Mouse (Mus musculus): Measurements from ENCODE around the gene Wdr62.
"Not testable (repeated sequence)": the region's sequence is repeated elsewhere in the genome, so short reads cannot be mapped to it uniquely, and the experiment has no call there.

Gene Wdr62

GRCm38 (mm10) chr7:30206364-30206763, 73.9 kb downstream of the Wdr62 start:
- in situ Hi-C loops (cut with MboI, MseI): not testable (repeated sequence)

- in situ Hi-C loops (cut with MboI, MseI): no loop called here
Measured at GRCm38 (mm10) chr7:30205383-30205782, 74.8 kb downstream of the Wdr62 start.

- in situ Hi-C loops (cut with MboI, MseI): no loop called here
Measured at GRCm38 (mm10) chr7:30204380-30204779, 75.8 kb downstream of the Wdr62 start.

GRCm38 (mm10) chr7:30202895-30203690, 77.1 kb downstream of the Wdr62 start:
- in situ Hi-C loops (cut with MboI, MseI): no loop called here

- in situ Hi-C loops (cut with MboI, MseI): not testable (repeated sequence)
Measured at GRCm38 (mm10) chr7:30200661-30201060, 79.6 kb downstream of the Wdr62 start.

GRCm38 (mm10) chr7:30200200-30200599, 80.0 kb downstream of the Wdr62 start:
- in situ Hi-C loops (cut with MboI, MseI): no loop called here

GRCm38 (mm10) chr7:30199498-30200139, 80.6 kb downstream of the Wdr62 start:
- in situ Hi-C loops (cut with MboI, MseI): no loop called here

GRCm38 (mm10) chr7:30198481-30198971, 81.7 kb downstream of the Wdr62 start, which contains the start of gene Capns1:
Capns1 (minus strand) TSS chr7:30198811.
- in situ Hi-C loops (cut with MboI, MseI): no loop called here

- in situ Hi-C loops (cut with MboI, MseI): no loop called here
Measured at GRCm38 (mm10) chr7:30197592-30198129, 82.6 kb downstream of the Wdr62 start.

GRCm38 (mm10) chr7:30196171-30196570, 84.0 kb downstream of the Wdr62 start:
- in situ Hi-C loops (cut with MboI, MseI): no loop called here

- in situ Hi-C loops (cut with MboI, MseI): no loop called here
Measured at GRCm38 (mm10) chr7:30195461-30195860, 84.8 kb downstream of the Wdr62 start.

- in situ Hi-C loops (cut with MboI, MseI): no loop called here
Measured at GRCm38 (mm10) chr7:30194884-30195283, 85.3 kb downstream of the Wdr62 start.

GRCm38 (mm10) chr7:30194101-30194831, 86.0 kb downstream of the Wdr62 start:
- in situ Hi-C loops (cut with MboI, MseI): no loop called here

- in situ Hi-C loops (cut with MboI, MseI): no loop called here
Measured at GRCm38 (mm10) chr7:30193581-30194100, 86.6 kb downstream of the Wdr62 start.

- in situ Hi-C loops (cut with MboI, MseI): no loop called here
Measured at GRCm38 (mm10) chr7:30193013-30193412, 87.2 kb downstream of the Wdr62 start.

- in situ Hi-C loops (cut with MboI, MseI): no loop called here
Measured at GRCm38 (mm10) chr7:30192088-30192487, 88.1 kb downstream of the Wdr62 start.

Data from regulatory T cell (primary cell).